Mouse (Mus musculus): ENCODE data around the gene Gse1. TPM values are rescaled to one million over a fixed set of nuclear protein-coding genes. Genes with fewer than 3 reads are reported as not detected.

Gene Gse1
- polyA plus RNA-seq, 1 experiment: 24.0 TPM

GRCm38 (mm10) chr8:120551677-120551980 is 323.4 kb downstream of the Gse1 start:
- DNase-seq (ENCODE audit: low read depth): no peak

GRCm38 (mm10) chr8:120552509-120552908 is 324.3 kb downstream of the Gse1 start:
- DNase-seq (ENCODE audit: low read depth): no peak

GRCm38 (mm10) chr8:120553441-120554123 is 325.3 kb downstream of the Gse1 start:
- DNase-seq (ENCODE audit: low read depth): no peak

GRCm38 (mm10) chr8:120554466-120555039 is 326.3 kb downstream of the Gse1 start:
- DNase-seq (ENCODE audit: low read depth): no peak

- no peak for DNase-seq (ENCODE audit: low read depth)
These were observed 328.1 kb downstream of the Gse1 start for GRCm38 (mm10) chr8:120556198-120556892.

- DNase-seq (ENCODE audit: low read depth): no peak
These were observed 329.1 kb downstream of the Gse1 start for GRCm38 (mm10) chr8:120557170-120557965.

- no peak for DNase-seq (ENCODE audit: low read depth)
These were observed 329.9 kb downstream of the Gse1 start for GRCm38 (mm10) chr8:120558162-120558561.

- no peak for DNase-seq (ENCODE audit: low read depth)
These were observed 331.4 kb downstream of the Gse1 start for GRCm38 (mm10) chr8:120559654-120560053.

GRCm38 (mm10) chr8:120560535-120560934 is 332.3 kb downstream of the Gse1 start:
- DNase-seq (ENCODE audit: low read depth): no peak

- DNase-seq (ENCODE audit: low read depth): no peak
These were observed 333.5 kb downstream of the Gse1 start for GRCm38 (mm10) chr8:120561539-120562435.

GRCm38 (mm10) chr8:120562680-120563347 is 334.6 kb downstream of the Gse1 start:
- DNase-seq (ENCODE audit: low read depth): no peak

GRCm38 (mm10) chr8:120563348-120563724 is 335.1 kb downstream of the Gse1 start:
- DNase-seq (ENCODE audit: low read depth): no peak

- DNase-seq (ENCODE audit: low read depth): peak; percentile 36
These were observed 335.9 kb downstream of the Gse1 start for GRCm38 (mm10) chr8:120563851-120564837.

- DNase-seq (ENCODE audit: low read depth): no peak
These were observed 337.0 kb downstream of the Gse1 start for GRCm38 (mm10) chr8:120565151-120565711.

GRCm38 (mm10) chr8:120566681-120567080 is 338.4 kb downstream of the Gse1 start:
- no peak for DNase-seq (ENCODE audit: low read depth)

- no peak for DNase-seq (ENCODE audit: low read depth)
These were observed 339.5 kb downstream of the Gse1 start for GRCm38 (mm10) chr8:120567731-120568130.

GRCm38 (mm10) chr8:120568164-120568798 is 340.0 kb downstream of the Gse1 start:
- DNase-seq (ENCODE audit: low read depth): no peak

GRCm38 (mm10) chr8:120569123-120569522 is 340.9 kb downstream of the Gse1 start:
- DNase-seq (ENCODE audit: low read depth): no peak
